Mouse (Mus musculus): ENCODE results near the gene Dis3l2. TPM values are rescaled to one million over a fixed set of nuclear protein-coding genes. Genes with fewer than 3 reads are reported as not detected.

Gene Dis3l2
- total RNA-seq, 2 experiments from 2014 or later, result 23.0 to 26.2 TPM

DNA sequence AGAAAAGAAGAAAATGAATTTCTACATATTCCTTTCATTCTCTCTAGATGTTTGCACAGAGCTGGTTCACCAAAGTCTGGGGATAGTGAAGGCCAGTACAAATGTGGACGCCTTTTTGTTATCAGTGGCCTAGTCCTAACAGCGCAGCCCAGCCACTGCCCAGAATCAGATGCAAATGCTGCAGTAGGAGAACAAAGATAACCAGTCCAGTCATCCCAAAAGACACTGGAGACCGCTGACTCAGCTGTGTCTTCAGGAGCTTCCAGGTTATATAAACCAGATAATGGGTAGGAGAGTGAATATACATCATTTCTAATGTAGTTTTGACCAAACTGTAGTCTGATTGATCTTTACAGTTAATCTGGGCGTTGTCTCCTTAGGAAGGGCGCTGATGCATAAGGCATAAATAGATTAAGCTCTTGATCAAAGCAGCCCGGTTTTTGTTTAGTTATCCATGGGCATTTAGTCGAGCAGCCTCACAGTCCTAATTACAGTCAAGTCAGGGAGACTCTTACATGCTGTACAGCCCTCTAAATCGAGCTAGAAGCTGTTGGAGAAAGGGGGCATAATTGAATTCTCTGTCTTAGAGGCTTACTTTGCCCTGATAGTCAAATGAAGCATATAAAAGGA lies 212.9 kb downstream of the Dis3l2 start:
- no peak for DNase-seq

- DNase-seq, result no peak
Measured at GRCm38 (mm10) chr1:86925776-86926175, 222.2 kb downstream of the Dis3l2 start.

DNA sequence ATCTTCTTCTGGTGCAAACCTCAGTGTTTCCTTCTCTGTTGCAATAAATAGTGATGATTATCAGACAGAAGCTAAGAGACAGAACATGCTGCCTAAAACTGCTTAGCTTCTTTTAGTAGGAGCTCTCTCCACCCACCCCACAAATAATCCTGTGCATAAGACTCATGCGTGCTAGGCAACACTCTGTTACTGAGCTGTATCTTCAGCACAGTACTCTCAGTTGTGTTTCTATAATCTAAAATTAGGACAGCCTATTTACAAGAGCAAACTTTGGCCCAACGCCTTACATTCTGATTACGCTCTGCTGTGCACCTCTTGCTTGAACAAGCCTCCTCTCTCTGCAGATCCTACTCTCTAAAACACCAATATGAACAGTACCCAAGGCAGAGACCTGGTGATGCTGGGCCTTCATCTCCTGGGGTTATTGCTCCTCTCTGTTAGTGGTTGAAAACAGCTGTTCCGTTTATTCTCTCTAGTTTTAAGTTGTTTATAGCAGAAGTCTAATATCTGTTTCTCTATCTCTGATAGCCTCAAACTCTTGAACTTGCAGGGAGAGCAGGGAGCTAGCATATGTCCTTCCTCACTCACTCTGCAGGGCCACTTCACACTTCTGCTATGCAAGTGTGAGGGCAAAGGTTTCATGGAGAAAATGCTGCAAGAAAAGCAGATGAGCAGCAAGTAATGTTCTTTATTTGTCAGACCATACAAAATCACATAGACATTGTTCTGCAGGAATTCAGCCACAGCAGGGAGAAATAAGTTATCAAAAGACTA lies 228.2 kb downstream of the Dis3l2 start:
- peak; percentile 32 to 47 for DNase-seq

- DNase-seq, result no peak
Measured at GRCm38 (mm10) chr1:86932810-86933209, 229.2 kb downstream of the Dis3l2 start.

GRCm38 (mm10) chr1:86933656-86934055 lies 230.0 kb downstream of the Dis3l2 start:
- no peak for DNase-seq

GRCm38 (mm10) chr1:86951501-86952205 lies 248.0 kb downstream of the Dis3l2 start:
- no peak for DNase-seq

- DNase-seq, result no peak
Measured at GRCm38 (mm10) chr1:86955801-86956200, 252.2 kb downstream of the Dis3l2 start.

GRCm38 (mm10) chr1:86968261-86968964 lies 264.8 kb downstream of the Dis3l2 start:
- DNase-seq, result no peak

GRCm38 (mm10) chr1:86969173-86969725 lies 265.6 kb downstream of the Dis3l2 start:
- no peak for DNase-seq

- DNase-seq, result no peak
Measured at GRCm38 (mm10) chr1:86972693-86973092, 269.1 kb downstream of the Dis3l2 start.

- no peak for DNase-seq
Measured at GRCm38 (mm10) chr1:86977018-86977417, 273.4 kb downstream of the Dis3l2 start.

- DNase-seq, result peak; percentile 32 to 47
Measured at GRCm38 (mm10) chr1:86986372-86986771, 282.8 kb downstream of the Dis3l2 start.

- DNase-seq, result no peak
Measured at GRCm38 (mm10) chr1:86992849-86993248, 289.2 kb downstream of the Dis3l2 start.

GRCm38 (mm10) chr1:86994023-86994422 lies 290.4 kb downstream of the Dis3l2 start:
- DNase-seq, result no peak

DNA sequence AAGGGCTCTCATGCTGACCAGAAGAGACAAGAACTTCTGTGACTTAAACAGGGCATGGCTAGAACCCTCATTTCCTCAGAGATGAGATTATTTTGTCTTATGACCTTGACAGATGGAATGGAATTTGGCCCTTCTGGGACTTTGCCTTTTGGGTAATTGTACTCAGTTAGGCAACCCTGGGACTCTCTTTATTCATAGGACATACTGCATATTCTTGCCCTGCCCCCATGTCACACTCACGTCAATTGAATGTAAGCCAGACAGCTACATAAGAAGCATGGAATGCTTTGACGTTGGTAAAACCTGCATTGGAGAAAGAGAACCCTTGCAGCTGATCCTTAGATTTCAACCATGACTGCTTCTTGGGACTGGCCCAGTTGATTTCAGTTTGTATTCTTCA lies 294.4 kb downstream of the Dis3l2 start:
- no peak for DNase-seq

DNA sequence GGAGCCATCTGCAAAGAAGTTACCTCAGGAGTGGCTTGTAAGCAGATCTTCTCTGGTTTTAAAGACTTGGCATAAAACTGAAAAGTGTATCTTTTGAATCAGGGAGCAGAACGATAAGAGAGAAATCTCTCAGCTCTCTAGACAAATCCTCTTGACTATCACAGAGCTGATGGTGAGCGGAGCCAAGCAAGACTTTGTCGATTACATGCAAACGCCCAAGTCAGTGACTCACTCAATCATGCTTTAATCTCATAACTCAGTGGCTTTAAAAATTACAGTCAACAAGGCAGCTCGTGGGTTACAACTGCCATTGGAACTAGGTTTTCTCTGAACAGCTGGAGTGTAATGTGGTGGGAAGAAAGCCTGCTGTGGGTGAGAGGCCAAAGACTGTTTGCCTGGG lies 297.8 kb downstream of the Dis3l2 start:
- DNase-seq, result no peak

DNA sequence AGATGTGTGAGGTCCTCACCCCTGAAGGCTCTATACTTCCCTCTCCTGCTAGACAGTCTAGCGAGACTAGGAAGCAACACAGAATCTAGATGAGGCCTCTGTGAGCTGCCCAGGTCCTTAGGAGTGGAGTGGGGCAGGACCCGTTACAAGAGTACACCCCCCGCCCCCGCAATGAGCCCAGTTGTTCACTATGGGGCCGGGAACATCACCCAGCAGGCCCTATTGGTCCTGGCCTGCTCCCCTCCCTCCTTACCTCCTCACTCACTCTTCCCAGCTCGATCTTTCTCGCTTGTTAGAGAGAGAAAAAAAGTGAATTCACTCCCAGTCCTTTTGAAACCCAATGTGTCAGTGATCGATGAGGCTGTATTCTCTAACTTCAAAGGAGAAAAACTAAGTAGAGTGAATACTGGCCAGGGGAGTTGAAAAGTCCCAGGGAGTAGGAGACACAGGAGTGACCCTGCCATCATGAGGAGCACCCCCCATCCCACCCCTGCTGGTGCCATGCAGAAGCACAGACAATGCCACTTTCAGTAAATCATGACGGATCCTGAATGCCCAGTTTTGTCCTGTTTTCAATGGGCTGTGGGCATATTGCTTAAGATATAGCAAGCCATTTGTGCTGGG lies 299.0 kb downstream of the Dis3l2 start:
- no peak for DNase-seq

DNA sequence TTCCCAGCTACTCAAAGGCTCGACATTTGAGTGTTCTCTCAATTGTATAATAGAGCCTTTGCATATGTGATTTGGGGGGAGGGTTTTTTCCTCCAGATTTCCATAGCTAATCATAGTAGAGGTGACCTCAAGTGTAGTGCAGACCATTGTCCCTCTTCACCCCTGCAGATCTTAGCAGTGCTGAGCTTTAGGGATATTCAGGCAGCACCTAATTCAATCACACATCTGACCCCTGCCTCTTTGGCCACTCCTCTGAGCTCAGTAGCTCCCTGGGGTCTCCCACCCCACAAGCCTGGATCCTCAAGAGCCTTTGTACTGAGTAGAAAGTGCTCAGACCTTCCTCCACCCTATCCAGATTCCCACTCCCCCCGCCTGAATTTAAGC lies 299.6 kb downstream of the Dis3l2 start:
- no peak for DNase-seq

GRCm38 (mm10) chr1:87006425-87006824 lies 302.8 kb downstream of the Dis3l2 start:
- DNase-seq, result no peak

GRCm38 (mm10) chr1:87008211-87008610 lies 304.6 kb downstream of the Dis3l2 start:
- DNase-seq, result no peak

- DNase-seq, result no peak
Measured at GRCm38 (mm10) chr1:87009156-87009555, 305.5 kb downstream of the Dis3l2 start.
